Mouse (Mus musculus) stomach, adult 2 months (tissue): Measurements from ENCODE around the gene Isca1. TPM values are rescaled to one million over a fixed set of nuclear protein-coding genes. Genes with fewer than 3 reads are reported as not detected.

Experiments used
- polyA plus RNA-seq: library from polyadenylated mRNA; depleted of rRNA; stranded (reverse); fragments of >200 nt; gene quantifications from 2 replicates; pipeline ENCODE4 v1.2.3, GENCODE M21; 2012; rRNA removed

Gene Isca1
- 26.5 and 27.6 TPM in 2 replicates for polyA plus RNA-seq

DNA sequence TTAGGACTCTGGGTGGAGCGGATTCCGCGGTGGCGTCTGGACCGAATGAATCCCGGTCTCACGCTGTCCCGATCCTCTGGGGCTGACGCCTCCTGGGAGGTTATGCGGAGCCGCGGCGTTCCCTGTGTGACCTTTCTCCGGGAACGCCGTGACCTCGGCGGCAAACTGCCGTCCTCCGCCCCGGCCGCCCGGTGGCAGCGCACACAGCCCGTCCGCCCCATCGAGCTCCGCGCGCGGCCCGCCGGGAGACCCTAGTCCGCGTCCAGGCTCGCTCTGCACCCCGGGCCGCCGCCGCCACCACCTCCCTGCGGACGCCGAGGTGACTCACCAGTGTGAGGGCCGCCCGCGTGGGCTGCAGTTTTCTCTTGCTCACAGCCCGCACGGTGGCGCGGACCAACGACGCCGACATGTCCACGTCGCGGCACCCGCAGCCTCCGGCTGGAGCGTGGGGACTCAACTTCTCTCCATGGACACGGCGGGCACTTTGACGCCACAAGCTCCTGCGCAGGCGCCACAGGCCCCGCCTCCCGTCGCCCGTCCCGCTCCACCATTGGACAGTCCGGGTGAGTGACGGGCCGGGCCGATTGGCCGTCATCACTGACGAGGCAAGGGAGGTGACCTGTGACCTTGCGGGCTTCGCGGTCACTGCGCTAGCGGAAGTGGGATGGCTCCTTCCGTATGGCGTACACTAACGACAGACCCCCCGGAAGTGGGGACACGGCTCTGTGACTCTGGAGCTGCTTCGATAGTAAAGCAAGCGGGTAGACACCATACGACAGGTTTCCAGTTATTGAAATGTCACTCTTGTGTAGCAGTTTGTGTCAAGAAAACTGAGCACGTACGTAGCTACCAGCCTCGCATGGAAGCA, at the start of gene Isca1:
Gene Isca1, minus strand, starts transcription at position 515 of the 868 bp plus-strand sequence.

DNA sequence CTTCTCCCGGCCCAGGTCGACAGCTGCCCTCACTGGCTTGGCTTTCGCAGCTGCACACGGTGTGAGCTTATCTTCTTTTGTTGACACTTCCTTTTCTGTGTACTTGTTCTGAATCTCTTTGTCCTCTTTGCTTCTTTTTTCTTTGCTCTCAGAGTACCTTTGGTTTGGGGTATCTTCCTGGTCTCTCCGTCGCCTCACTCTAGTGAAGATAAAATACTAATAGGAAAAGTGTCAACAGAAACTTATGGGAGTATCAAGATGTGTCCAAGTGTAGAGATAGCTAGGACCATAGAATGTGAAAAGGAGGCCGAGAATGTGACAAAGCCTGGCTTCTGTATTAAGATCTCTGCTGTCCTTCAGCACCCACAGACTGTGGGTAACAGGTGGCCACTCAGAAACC, 12.5 kb upstream of the Isca1 start, which contains the start of gene Gm49354:
Gene Gm49354, minus strand, starts transcription at position 101 of the 400 bp plus-strand sequence.

DNA sequence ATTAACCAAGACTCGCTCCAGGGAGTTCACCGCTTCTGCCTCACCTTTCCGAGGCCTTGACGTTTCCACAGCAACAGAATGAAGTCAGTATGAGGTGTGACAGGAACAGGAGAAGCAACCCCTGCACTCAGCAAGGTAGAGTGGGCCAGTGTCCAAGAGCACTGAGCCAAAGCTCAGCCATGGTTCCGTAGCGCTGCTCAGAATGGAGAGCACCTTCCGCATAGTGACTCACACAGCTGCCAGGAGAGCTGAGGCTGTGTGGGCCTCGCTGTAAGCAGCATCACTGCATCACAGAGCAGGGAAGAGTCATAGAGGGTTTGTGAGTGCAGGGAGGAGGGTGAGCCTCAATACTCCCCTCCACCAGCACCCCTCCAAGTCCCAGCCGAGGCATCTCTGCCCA, 22.9 kb downstream of the Isca1 start, which contains the start of gene 1700014D04Rik:
Gene 1700014D04Rik, minus strand, starts transcription at position 42 of the 400 bp plus-strand sequence.

DNA sequence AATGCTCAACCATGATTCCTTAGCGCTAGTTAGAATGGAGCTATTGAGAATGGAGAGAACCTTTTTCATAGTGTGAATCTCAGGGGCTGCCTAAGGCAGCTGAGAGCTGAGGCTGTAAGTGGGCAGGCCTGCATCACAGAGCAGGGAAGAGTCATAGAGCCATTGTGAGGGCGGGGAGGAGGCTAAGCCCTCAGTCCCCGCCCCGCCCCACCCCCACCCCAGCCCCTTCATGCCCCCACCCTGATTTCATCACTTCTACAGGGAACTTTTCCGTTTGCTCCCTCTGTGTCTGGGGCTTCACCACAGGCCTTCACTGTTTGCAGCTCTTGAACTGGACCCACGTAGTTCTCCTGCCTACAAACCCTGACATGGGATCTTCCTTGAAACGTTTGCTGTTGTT, 38.0 kb downstream of the Isca1 start, which contains the start of gene Spata31d1d:
Gene Spata31d1d, minus strand, starts transcription at position 101 of the 400 bp plus-strand sequence.

DNA sequence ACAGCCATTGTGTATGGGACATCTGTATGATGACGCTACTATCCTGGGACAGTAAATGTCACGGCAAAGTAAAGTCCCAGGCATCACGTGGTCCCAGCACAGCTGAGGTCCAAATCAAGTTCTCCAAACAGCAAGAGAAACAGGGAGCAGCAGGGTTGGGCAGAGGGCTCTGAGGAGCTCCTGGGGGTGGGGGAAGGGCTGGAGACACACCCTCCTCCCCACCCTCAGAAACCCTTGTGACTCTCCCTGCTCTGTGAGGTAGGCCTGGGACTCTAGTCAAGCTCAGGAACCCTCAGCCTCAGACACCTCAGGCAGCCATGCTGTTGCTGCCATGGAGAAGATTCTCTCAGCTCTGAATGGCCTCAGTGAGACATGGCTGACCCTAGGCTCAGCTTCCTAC, 57.6 kb downstream of the Isca1 start, which contains the start of gene Spata31d1b:
Gene Spata31d1b, plus strand, starts transcription at position 301 of the 400 bp plus-strand sequence.

DNA sequence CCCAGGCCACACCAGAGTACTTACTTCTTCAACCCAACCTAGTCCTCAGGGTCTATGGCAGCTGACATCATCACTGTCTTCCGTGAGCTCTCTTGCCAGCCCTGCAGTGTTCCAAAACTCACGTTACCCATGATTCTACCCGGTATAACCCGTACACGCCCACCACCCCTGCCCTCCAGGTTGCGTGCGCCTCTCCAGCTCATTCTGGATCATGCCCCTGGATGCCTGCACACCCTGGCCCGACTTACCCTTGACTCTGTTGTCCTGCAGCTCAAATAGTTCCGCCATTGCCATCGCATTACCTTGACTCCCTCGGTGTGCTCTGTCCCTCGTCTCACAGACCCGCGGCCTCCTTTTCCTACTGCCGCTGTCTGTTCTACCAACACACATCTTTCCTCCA, 59.4 kb downstream of the Isca1 start, which contains the start of gene Spata31d1a:
Gene Spata31d1a, minus strand, starts transcription at position 101 of the 400 bp plus-strand sequence.

Other genes with a start within 250 kb of the Isca1 start
- gene Agtpbp1, start 184.6 kb downstream of the Isca1 start, polyA plus RNA-seq, result 1.0 and 1.5 TPM in 2 replicates
- 8.2 and 11.1 TPM in 2 replicates for gene Naa35, start 184.6 kb downstream of the Isca1 start, polyA plus RNA-seq
- gene Golm1, start 94.0 kb downstream of the Isca1 start, polyA plus RNA-seq, result 27.7 and 38.3 TPM in 2 replicates
- not detected in 2 replicates for gene 4921517D22Rik, start 75.7 kb downstream of the Isca1 start, polyA plus RNA-seq
- not detected in 2 replicates for gene Spata31d1a, start 59.5 kb downstream of the Isca1 start, polyA plus RNA-seq
- gene Spata31d1b, start 57.5 kb downstream of the Isca1 start, polyA plus RNA-seq, result 0.02 TPM in 1 of 2 replicates, not detected in the other
- gene Spata31d1d, start 38.1 kb downstream of the Isca1 start, polyA plus RNA-seq, result not detected in 2 replicates
- gene 1700014D04Rik, start 23.1 kb downstream of the Isca1 start, polyA plus RNA-seq, result not detected in 2 replicates
- gene Gm49354, start 12.4 kb upstream of the Isca1 start, polyA plus RNA-seq, result not detected in 2 replicates
- 6.8 and 8.3 TPM in 2 replicates for gene Tut7, start 53.3 kb upstream of the Isca1 start, polyA plus RNA-seq